Mouse (Mus musculus) retina, postnatal 7 days (tissue): ENCODE measurements around the gene St8sia1.
"Not testable (repeated sequence)": the region's sequence is repeated elsewhere in the genome, so short reads cannot be mapped to it uniquely, and the experiment has no call there.

ENCODE experiments used
- DNase-seq: peaks from one replicate; pipeline ENCODE4 v3.0.0-alpha.2; 2012; ENCODE audit warnings: low read depth, low spot score

St8sia1 gene

GRCm38 (mm10) chr6:142964076-142964530, at the start of gene St8sia1:
Gene St8sia1, minus strand, starts transcription at chr6:142964452.
- no peak for DNase-seq

- no peak for DNase-seq
Measured at GRCm38 (mm10) chr6:143012513-143013215, 48.4 kb upstream of the St8sia1 start.

GRCm38 (mm10) chr6:143008865-143009264, 44.6 kb upstream of the St8sia1 start:
- DNase-seq = no peak

- not testable (repeated sequence) for DNase-seq
Measured at GRCm38 (mm10) chr6:143005209-143005608, 41.0 kb upstream of the St8sia1 start.

GRCm38 (mm10) chr6:143004801-143005200, 40.5 kb upstream of the St8sia1 start:
- DNase-seq = no peak

GRCm38 (mm10) chr6:142998221-142998999, 34.2 kb upstream of the St8sia1 start:
- no peak for DNase-seq

GRCm38 (mm10) chr6:142996887-142997286, 32.6 kb upstream of the St8sia1 start:
- DNase-seq = no peak

GRCm38 (mm10) chr6:142995567-142995966, 31.3 kb upstream of the St8sia1 start:
- no peak for DNase-seq

- DNase-seq = no peak
Measured at GRCm38 (mm10) chr6:142994821-142995220, 30.6 kb upstream of the St8sia1 start.

GRCm38 (mm10) chr6:142993705-142994698, 29.8 kb upstream of the St8sia1 start:
- DNase-seq = no peak

GRCm38 (mm10) chr6:142992971-142993370, 28.7 kb upstream of the St8sia1 start:
- no peak for DNase-seq

- no peak for DNase-seq
Measured at GRCm38 (mm10) chr6:142992099-142992498, 27.8 kb upstream of the St8sia1 start.

GRCm38 (mm10) chr6:142991391-142992059, 27.3 kb upstream of the St8sia1 start:
- DNase-seq = no peak

- no peak for DNase-seq
Measured at GRCm38 (mm10) chr6:142990516-142990915, 26.3 kb upstream of the St8sia1 start.

GRCm38 (mm10) chr6:142989495-142989894, 25.2 kb upstream of the St8sia1 start:
- DNase-seq = no peak

GRCm38 (mm10) chr6:142988753-142989152, 24.5 kb upstream of the St8sia1 start:
- no peak for DNase-seq

GRCm38 (mm10) chr6:142988231-142988630, 24.0 kb upstream of the St8sia1 start:
- DNase-seq = no peak

GRCm38 (mm10) chr6:142987616-142988015, 23.4 kb upstream of the St8sia1 start:
- DNase-seq = no peak

GRCm38 (mm10) chr6:142986706-142987105, 22.5 kb upstream of the St8sia1 start:
- not testable (repeated sequence) for DNase-seq

GRCm38 (mm10) chr6:142985561-142986238, 21.4 kb upstream of the St8sia1 start:
- not testable (repeated sequence) for DNase-seq
